Mouse (Mus musculus): Measurements from ENCODE around the gene Slc2a9.
"Not testable (repeated sequence)": the region's sequence is repeated elsewhere in the genome, so short reads cannot be mapped to it uniquely, and the experiment has no call there.

Slc2a9 gene

GRCm38 (mm10) chr5:38500043-38500442 is 2.9 kb downstream of the Slc2a9 start:
- DNase-seq: no peak

- no peak for DNase-seq
Measured at GRCm38 (mm10) chr5:38499316-38499811, 3.6 kb downstream of the Slc2a9 start.

GRCm38 (mm10) chr5:38498479-38498878 is 4.5 kb downstream of the Slc2a9 start:
- no peak for DNase-seq

- DNase-seq: no peak
Measured at GRCm38 (mm10) chr5:38496491-38497057, 6.4 kb downstream of the Slc2a9 start.

- DNase-seq: no peak
Measured at GRCm38 (mm10) chr5:38493890-38494289, 9.1 kb downstream of the Slc2a9 start.

GRCm38 (mm10) chr5:38491763-38492162 is 11.2 kb downstream of the Slc2a9 start:
- no peak for DNase-seq

GRCm38 (mm10) chr5:38489739-38490138 is 13.2 kb downstream of the Slc2a9 start:
- no peak for DNase-seq

GRCm38 (mm10) chr5:38488673-38489615 is 14.0 kb downstream of the Slc2a9 start:
- DNase-seq: peak; percentile 63

- DNase-seq: no peak
Measured at GRCm38 (mm10) chr5:38488026-38488425, 14.9 kb downstream of the Slc2a9 start.

- DNase-seq: no peak
Measured at GRCm38 (mm10) chr5:38487247-38487646, 15.7 kb downstream of the Slc2a9 start.

GRCm38 (mm10) chr5:38485946-38486345 is 17.0 kb downstream of the Slc2a9 start:
- no peak for DNase-seq

- no peak for DNase-seq
Measured at GRCm38 (mm10) chr5:38483518-38484110, 19.3 kb downstream of the Slc2a9 start.

- no peak for DNase-seq
Measured at GRCm38 (mm10) chr5:38480822-38481707, 21.9 kb downstream of the Slc2a9 start.

- peak; percentile 88 for DNase-seq
Measured at GRCm38 (mm10) chr5:38479908-38480725, 22.8 kb downstream of the Slc2a9 start.

- not testable (repeated sequence) for DNase-seq
Measured at GRCm38 (mm10) chr5:38479545-38479907, 23.4 kb downstream of the Slc2a9 start.

- DNase-seq: peak; percentile 73
Measured at GRCm38 (mm10) chr5:38479027-38479426, 23.9 kb downstream of the Slc2a9 start.

GRCm38 (mm10) chr5:38477731-38478445 is 25.1 kb downstream of the Slc2a9 start:
- DNase-seq: no peak

GRCm38 (mm10) chr5:38476861-38477565 is 25.9 kb downstream of the Slc2a9 start:
- no peak for DNase-seq

GRCm38 (mm10) chr5:38470881-38471280 is 32.1 kb downstream of the Slc2a9 start:
- no peak for DNase-seq

GRCm38 (mm10) chr5:38469891-38470578 is 32.9 kb downstream of the Slc2a9 start:
- peak; percentile 53 for DNase-seq
